Mouse (Mus musculus): Measurements from ENCODE around the gene Klrc3.
"Not testable (repeated sequence)": the region's sequence is repeated elsewhere in the genome, so short reads cannot be mapped to it uniquely, and the experiment has no call there.

Gene Klrc3

DNA sequence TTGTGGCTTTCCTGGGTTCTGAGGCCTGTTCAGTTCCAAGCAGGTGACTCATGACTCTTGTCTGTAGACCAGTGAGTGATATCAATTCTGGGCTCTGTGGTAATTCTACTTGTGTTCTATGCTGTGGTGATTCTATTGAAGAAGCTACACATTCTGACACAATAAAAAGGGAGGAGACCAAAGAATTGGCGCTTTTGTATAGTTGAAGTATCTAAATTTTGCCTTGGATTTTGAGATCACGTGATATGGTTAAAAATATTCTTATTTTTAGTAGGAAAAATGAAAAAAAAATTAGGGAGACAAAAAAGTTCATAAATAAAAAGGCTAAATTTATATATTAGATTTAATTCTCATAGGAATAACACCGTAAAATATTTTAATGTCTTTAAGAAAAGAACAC is at the start of gene Klrc3:
Gene Klrc3 (minus strand): TSS at position 101 of the 400 bp plus-strand sequence.
- in situ Hi-C loops (cut with MboI, MseI), result not testable (repeated sequence)

DNA sequence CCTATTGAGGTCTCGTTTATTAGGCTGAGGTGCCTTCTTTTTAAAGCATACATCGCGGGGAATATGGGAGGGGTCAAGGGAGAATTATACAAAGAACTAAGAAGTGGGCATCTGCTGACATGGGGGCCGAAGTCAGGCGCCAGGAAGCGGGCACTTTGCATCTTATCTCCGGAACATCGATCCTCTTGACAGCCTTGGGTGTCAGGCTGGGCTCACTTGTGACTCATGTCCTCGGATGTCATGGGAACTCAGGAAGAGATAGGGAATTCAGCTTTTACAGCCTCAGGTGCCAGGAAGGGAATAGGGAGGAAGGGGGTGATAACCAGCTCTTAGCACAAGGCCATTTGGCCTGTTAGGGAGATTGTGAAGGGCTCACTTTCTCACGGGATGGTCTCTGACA is 48.3 kb upstream of the Klrc3 start:
- in situ Hi-C loops (cut with MboI, MseI), result not testable (repeated sequence)

- in situ Hi-C loops (cut with MboI, MseI), result no loop called here
Measured at GRCm38 (mm10) chr6:129680379-129680778, 37.2 kb upstream of the Klrc3 start.

DNA sequence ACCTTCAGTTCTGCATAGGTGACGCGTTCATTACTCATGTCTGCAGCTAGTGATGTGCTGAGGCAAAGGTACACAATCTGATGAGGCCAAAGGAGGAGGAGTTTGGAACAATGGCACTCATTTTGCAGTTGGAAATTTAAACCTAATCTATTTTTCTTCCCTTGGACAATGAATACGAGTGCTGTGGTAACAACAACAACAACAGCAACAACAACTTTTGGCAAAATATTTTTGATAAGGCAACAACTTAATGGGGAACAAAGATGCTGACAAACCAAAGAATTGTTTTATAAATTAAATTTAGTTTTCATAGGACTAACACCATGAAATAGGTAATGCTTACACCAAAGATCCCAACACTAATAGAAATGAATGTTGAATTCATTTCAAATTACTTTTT is 35.7 kb upstream of the Klrc3 start, which contains the start of gene Klrc1:
Gene Klrc1 (minus strand): TSS at position 101 of the 400 bp plus-strand sequence.
- in situ Hi-C loops (cut with MboI, MseI), result no loop called here

DNA sequence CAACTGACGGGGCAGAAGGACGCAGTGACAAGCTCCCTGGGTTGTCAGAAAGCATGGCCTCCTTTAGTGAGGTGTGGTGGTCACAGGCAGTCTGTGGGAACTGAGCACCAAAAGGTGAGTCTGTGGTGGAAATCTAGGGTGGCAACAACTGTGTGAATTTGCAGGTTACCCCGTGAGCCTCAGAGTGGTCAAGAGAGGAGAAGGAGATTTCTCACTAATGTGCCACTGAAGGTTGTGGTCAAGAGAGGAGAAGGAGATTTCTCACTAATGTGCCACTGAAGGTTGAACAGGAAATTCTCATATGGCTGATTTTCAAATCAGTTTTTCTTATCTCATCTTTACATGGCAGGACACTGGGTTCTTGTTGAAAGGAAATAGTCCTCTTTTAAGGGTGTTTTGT is 18.2 kb upstream of the Klrc3 start:
- in situ Hi-C loops (cut with MboI, MseI), result not testable (repeated sequence)

DNA sequence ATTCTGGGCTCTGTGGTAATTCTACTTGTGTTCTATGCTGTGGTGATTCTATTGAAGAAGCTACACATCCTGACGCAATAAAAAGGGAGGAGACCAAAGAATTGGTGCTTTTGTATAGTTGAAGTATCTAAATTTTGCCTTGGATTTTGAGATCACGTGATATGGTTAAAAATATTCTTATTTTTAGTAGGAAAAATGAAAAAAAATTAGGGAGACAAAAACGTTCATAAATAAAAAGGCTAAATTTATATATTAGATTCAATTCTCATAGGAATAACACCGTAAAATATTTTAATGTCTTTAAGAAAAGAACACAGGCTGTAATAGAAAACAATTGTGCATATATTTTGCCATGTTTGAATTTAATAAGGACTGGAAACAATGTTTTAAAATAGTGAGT is 17.5 kb upstream of the Klrc3 start, which contains the start of gene Klrc2:
Gene Klrc2 (minus strand): TSS at position 101 of the 400 bp plus-strand sequence.
- in situ Hi-C loops (cut with MboI, MseI), result not testable (repeated sequence)

DNA sequence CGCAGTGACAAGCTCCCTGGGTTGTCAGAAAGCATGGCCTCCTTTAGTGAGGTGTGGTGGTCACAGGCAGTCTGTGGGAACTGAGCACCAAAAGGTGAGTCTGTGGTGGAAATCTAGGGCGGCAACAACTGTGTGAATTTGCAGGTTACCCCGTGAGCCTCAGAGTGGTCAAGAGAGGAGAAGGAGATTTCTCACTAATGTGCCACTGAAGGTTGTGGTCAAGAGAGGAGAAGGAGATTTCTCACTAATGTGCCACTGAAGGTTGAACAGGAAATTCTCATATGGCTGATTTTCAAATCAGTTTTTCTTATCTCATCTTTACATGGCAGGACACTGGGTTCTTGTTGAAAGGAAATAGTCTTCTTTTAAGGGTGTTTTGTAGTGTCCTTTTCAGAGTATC is 917 bp upstream of the Klrc3 start:
- in situ Hi-C loops (cut with MboI, MseI), result not testable (repeated sequence)

- in situ Hi-C loops (cut with MboI, MseI), result not testable (repeated sequence)
Measured at GRCm38 (mm10) chr6:129631046-129631445, 12.1 kb downstream of the Klrc3 start.

- in situ Hi-C loops (cut with MboI, MseI), result no loop called here
Measured at GRCm38 (mm10) chr6:129623735-129624134, 19.4 kb downstream of the Klrc3 start, which contains the start of gene Klrk1. Gene Klrk1 (minus strand): TSS chr6:129623864.

DNA sequence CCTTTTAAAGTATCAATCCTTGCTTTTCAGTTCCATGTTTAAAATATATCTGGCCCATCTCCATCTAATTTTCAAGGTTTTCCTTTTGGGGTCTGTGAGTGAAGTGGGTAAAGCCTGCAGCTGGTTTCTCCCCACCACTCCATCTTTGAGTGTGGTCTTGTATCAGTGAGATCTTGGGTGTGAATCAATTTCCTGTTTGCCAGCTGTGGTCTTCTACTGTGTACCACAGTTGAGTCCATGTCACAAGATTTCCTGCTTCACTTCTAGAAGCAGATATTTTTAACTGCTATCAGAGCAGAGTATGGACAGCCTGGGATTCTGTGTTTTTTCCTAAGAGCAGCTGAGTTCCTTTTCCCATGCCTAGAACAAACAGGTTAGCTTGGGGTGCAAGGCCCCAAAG is 34.8 kb downstream of the Klrc3 start:
- in situ Hi-C loops (cut with MboI, MseI), result no loop called here

DNA sequence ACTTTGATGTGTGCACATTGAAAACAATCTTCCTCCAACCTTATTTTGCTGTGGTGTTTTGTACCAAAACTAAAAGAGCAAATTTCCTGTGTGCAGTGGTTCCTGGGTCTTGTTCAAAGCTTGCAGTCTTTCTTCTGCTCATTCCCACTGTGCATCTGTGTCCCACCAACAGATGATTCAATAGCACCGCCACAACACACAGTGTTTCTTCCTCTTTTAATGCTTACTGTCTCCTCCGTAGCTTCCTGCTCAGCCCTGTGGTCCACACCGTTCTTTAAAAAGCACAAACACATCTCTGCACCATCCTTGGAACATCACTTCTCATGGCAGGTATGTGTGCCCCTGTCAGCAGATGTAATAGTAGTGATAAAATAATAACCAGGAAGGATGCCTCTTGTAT is 51.6 kb downstream of the Klrc3 start, which contains the start of gene Klrd1:
Gene Klrd1 (plus strand): TSS at position 275 of the 400 bp plus-strand sequence.
- in situ Hi-C loops (cut with MboI, MseI), result no loop called here

Data from T-helper 2 cell (primary cell).